Mouse (Mus musculus) macrophage (primary cell): Measurements from ENCODE around the gene Neurog2. TPM values are rescaled to one million over a fixed set of nuclear protein-coding genes. Genes with fewer than 3 reads are reported as not detected.

ENCODE experiments used
- H3K27ac ChIP-seq: fragments of 350-480 bp; formaldehyde crosslinking; 2 replicates; pipeline ENCODE4 v1.9.0; 2021
- H3K36me3 ChIP-seq: fragments of 350-480 bp; formaldehyde crosslinking; 2 replicates; pipeline ENCODE4 v1.9.0; 2021; ENCODE audit errors: inconsistent target
- H3K4me3 ChIP-seq: fragments of 350-480 bp; formaldehyde crosslinking; 2 replicates; pipeline ENCODE4 v1.9.0; 2021; ENCODE audit errors: inconsistent target
- H3K79me2 ChIP-seq: fragments of 350-480 bp; formaldehyde crosslinking; 2 replicates; pipeline ENCODE4 v1.9.0; 2021; ENCODE audit errors: inconsistent target
- WGBS: methylation state at CpG from one replicate; pipeline ENCODE4 v1.1.7; 2026; ENCODE audit warnings: inconsistent platforms; ENCODE audit not compliant: missing documents; 5-methylcytosine and 5-hydroxymethylcytosine counted together
- polyA plus RNA-seq: library from polyadenylated mRNA; stranded (reverse); fragments of 250-400 nt; gene quantifications from 3 replicates; pipeline ENCODE4 v1.2.4, GENCODE M21; 2018; ENCODE audit warnings: inconsistent platforms
- total RNA-seq, 78 experiments: library from RNA; depleted of rRNA; stranded (reverse); fragments of 250-400 nt; gene quantifications; 1 replicate in 9 of 78; 2 replicates in 24 of 78; 3 replicates in 43 of 78; 4 replicates in 2 of 78; pipeline ENCODE4 v1.2.4; 2018; ENCODE audit warnings: inconsistent platforms in 56 of 78

Gene Neurog2
- not detected for total RNA-seq (2018; cell fraction: chromatin; rRNA removed)
- not detected for total RNA-seq (2018; cell fraction: cytosol; rRNA removed)
- total RNA-seq (2018; cell fraction: nucleus; rRNA removed) = not detected
- polyA plus RNA-seq = not detected in 3 replicates

GRCm38 (mm10) chr3:127633080-127634032, at the start of gene Neurog2:
Neurog2 (plus strand) TSS chr3:127633135.
- Histone ChIP-seq H3K36me3 (no peaks in the 10 kb centered on the region), H3K4me3 (no peak within 1 kb of the TSS; the same call in 1 of the 2 replicates), H3K27ac (no peak within 1 kb of the TSS), H3K79me2 (no peaks in the 10 kb centered on the region)
- 2% methylated on average over 79 of the region's 92 CpGs for WGBS

- WGBS = 100% methylated on average over 1 of the region's 1 CpGs
- no peaks in the 10 kb centered on the region for H3K36me3 ChIP-seq
Measured at GRCm38 (mm10) chr3:127597136-127597535, 35.8 kb upstream of the Neurog2 start.

GRCm38 (mm10) chr3:127608109-127608508, 24.8 kb upstream of the Neurog2 start:
- no peak overlapping the region for H3K4me3 ChIP-seq
- WGBS = 96% methylated on average over 2 of the region's 2 CpGs
- H3K27ac ChIP-seq = no peak overlapping the region
- H3K36me3 ChIP-seq = no peaks in the 10 kb centered on the region
- no peaks in the 10 kb centered on the region for H3K79me2 ChIP-seq

More at GRCm38 (mm10) chr3:127597136-127597535, 35.8 kb upstream of the Neurog2 start:
- H3K79me2 ChIP-seq = no peaks in the 10 kb centered on the region
- H3K4me3 ChIP-seq = no peak overlapping the region
- no peak overlapping the region for H3K27ac ChIP-seq

DNA sequence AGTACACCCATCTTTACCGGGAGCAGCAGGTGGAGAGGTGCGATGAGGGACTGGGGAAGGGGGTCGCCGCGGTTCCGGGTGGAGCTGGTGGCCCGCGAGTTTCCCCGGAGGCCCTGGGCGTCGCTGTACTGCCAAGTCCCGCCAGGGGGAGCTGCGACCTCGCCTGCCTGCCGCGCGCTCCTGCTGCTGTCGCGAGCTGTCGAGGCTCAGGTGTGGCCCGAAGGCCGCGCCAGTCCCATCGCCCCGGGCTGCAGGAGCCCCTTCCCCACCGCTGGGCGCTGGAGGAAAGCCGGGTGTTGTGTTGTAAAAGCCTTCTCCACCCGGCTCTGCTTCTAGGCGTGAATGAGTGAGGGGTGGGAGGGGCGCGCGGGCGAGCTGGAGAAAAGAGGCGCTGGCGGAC, 7.6 kb upstream of the Neurog2 start:
- H3K36me3 ChIP-seq = no peaks in the 10 kb centered on the region
- H3K27ac ChIP-seq = no peak overlapping the region
- H3K79me2 ChIP-seq = no peaks in the 10 kb centered on the region
- WGBS = 1% methylated on average over 36 of the region's 36 CpGs
- peak overlapping the region; percentile 1; the same call in 1 of the 2 replicates for H3K4me3 ChIP-seq

GRCm38 (mm10) chr3:127625701-127626399, 7.1 kb upstream of the Neurog2 start:
- WGBS = 3% methylated on average over 28 of the region's 28 CpGs
- H3K36me3 ChIP-seq = no peaks in the 10 kb centered on the region
- H3K4me3 ChIP-seq = peak overlapping the region; percentile 1; the same call in 1 of the 2 replicates
- H3K27ac ChIP-seq = no peak overlapping the region
- H3K79me2 ChIP-seq = no peaks in the 10 kb centered on the region

- H3K4me3 ChIP-seq = no peak overlapping the region
- WGBS = 11% methylated on average over 3 of the region's 3 CpGs
- H3K79me2 ChIP-seq = no peaks in the 10 kb centered on the region
- H3K27ac ChIP-seq = no peak overlapping the region
- H3K36me3 ChIP-seq = no peaks in the 10 kb centered on the region
Measured at GRCm38 (mm10) chr3:127626524-127626923, 6.4 kb upstream of the Neurog2 start.

GRCm38 (mm10) chr3:127627151-127627955, 5.6 kb upstream of the Neurog2 start:
- Histone ChIP-seq H3K27ac (no peak overlapping the region), H3K4me3 (no peak overlapping the region), H3K36me3 (no peaks in the 10 kb centered on the region), H3K79me2 (no peaks in the 10 kb centered on the region)
- WGBS = 12% methylated on average over 28 of the region's 28 CpGs

- Histone ChIP-seq H3K4me3 (no peak overlapping the region), H3K36me3 (no peaks in the 10 kb centered on the region)
- WGBS = 8% methylated on average over 9 of the region's 9 CpGs
Measured at GRCm38 (mm10) chr3:127627956-127628310, 5.0 kb upstream of the Neurog2 start.

GRCm38 (mm10) chr3:127628311-127629184, 4.4 kb upstream of the Neurog2 start:
- Histone ChIP-seq H3K27ac (no peak overlapping the region), H3K36me3 (no peaks in the 10 kb centered on the region), H3K79me2 (no peaks in the 10 kb centered on the region), H3K4me3 (no peak overlapping the region)
- 14% methylated on average over 36 of the region's 37 CpGs for WGBS

More at GRCm38 (mm10) chr3:127627956-127628310, 5.0 kb upstream of the Neurog2 start:
- no peak overlapping the region for H3K27ac ChIP-seq
- no peaks in the 10 kb centered on the region for H3K79me2 ChIP-seq

DNA sequence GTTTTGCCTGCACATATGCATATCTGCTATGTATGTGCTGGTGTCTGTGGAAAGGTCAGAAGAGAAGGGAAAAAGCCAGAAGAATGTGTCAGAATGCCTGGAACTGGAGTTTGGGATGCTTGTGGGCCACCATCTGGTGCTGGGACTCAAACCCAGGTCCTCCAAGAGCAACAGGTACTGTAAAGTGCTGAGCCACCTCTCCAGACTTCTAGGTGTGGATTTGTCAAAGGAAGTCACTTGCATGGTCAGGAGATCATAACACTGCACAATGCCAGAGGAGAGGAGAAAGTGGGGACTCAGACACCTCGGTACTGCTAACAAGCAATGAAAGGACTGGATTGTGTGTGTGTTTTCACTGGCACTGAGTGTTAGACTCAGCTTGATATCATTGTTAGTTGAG, 2.7 kb upstream of the Neurog2 start:
- Histone ChIP-seq H3K36me3 (no peaks in the 10 kb centered on the region), H3K4me3 (no peak overlapping the region), H3K27ac (no peak overlapping the region), H3K79me2 (no peaks in the 10 kb centered on the region)
- WGBS = 14% methylated on average over 1 of the region's 1 CpGs

DNA sequence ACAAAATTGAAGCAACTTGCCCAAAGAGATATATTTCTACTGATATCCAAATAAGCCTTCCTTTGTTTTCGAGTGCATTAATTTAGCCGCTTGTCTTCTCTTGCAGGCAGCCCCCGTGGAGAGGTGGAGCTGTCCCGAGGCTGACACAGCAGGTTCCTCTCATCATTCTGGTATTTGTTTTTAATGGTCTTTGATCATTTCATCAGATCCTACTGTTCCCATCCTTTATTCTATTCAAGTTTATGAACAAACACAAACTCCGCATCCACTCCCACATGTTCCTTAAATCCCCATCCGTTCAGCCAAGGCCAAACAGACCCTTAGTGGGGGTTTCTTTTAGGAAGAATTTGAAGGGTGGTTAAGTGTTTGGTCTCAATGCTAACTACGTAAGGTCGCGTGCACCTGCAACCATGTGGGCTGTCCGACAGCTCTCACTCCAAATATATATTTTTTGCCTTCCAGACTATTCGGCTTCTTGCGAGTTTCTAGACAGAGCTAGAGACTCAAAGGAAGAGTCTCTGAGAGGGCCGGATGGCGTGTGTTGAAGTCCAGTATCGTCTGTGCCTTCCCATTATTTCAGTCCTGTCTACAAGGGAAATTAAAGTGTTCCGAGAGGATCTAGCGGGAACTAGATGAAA, 2.1 kb upstream of the Neurog2 start:
- no peak overlapping the region for H3K27ac ChIP-seq
- no peaks in the 10 kb centered on the region for H3K36me3 ChIP-seq
- H3K4me3 ChIP-seq = no peak overlapping the region
- WGBS = 16% methylated on average over 17 of the region's 17 CpGs
- no peaks in the 10 kb centered on the region for H3K79me2 ChIP-seq

DNA sequence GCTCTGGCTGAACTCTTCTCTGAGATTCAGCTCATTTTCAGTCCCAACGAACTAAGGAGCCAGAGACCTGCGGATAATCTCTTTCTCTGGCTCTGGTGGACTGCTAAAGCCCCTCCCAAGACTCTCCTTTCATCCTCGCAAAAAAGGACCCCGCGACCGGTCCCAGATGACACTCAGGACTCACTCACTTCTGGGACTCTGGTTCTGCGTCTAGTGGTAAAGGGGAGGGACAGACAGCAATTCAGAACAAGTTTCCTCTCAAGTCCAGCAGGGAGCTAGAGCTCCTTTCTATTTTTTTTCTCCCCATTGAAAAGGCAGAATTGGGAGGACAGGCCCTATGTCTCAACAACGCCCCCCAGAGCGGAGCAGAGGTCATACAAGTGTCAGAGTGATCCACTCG, 1.4 kb upstream of the Neurog2 start:
- Histone ChIP-seq H3K79me2 (no peaks in the 10 kb centered on the region), H3K4me3 (no peak overlapping the region), H3K27ac (no peak overlapping the region), H3K36me3 (no peaks in the 10 kb centered on the region)
- WGBS = 3% methylated on average over 10 of the region's 10 CpGs

DNA sequence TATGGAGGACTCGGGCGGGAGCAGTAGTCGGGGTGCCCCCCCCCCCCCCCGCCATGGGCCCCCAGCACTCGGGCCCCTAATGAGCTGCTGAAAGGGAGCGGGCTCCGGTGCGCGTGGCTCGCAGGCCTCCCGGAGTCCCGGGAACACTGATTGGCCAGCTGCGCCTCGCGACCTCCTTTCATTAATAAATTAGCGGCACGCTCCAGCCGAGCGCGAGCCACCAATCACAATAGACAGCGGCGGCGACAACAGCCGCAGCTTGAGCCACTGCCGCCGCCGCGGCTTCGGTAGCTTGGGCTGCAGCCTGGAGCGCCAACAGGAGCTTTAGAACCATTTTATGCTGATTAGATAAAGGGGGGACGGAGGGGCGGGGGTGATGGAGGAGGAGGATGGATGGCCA, 404 bp upstream of the Neurog2 start:
- H3K27ac ChIP-seq = no peak overlapping the region
- H3K4me3 ChIP-seq = no peak overlapping the region; the same call in 1 of the 2 replicates
- under 1% methylated on average over 31 of the region's 32 CpGs for WGBS
- no peaks in the 10 kb centered on the region for H3K36me3 ChIP-seq
- H3K79me2 ChIP-seq = no peaks in the 10 kb centered on the region
